Mouse (Mus musculus): Measurements from ENCODE around the gene Erbb4. TPM values are rescaled to one million over a fixed set of nuclear protein-coding genes. Genes with fewer than 3 reads are reported as not detected.

Erbb4 gene
- polyA plus RNA-seq, 1 experiment from 2014 or later: 10.2 TPM

DNA sequence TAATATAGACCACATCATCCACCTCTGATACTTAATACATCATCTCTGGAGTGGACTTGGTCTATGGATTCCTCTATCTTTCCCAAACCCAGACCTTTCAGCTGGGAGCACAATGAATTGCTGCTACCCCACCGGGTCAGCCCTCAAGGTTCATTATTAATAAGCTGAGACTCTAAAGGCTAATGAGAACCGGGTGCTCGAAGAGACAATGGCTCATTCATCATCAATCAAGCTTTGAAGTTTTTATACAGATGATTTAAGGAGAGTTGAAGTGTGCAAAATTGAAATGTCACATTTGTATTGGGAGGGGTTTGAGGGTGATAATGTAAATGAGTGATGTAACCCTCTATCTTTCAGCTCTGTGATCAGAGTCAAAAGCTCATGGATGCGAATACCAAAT, 706.7 kb downstream of the Erbb4 start:
- H3K27me3 ChIP-seq (ENCODE audit: control insufficient read depth, insufficient read depth, low read length): no peaks in the 10 kb centered on the region
- ATAC-seq (ENCODE audit: low FRiP score): peak; percentile 91
- H3K36me3 ChIP-seq (ENCODE audit: control insufficient read depth, insufficient read depth, low read length): no peaks in the 10 kb centered on the region
- H3K9me3 ChIP-seq (ENCODE audit: control insufficient read depth, low read length): no peaks in the 10 kb centered on the region
- H3K9ac ChIP-seq (ENCODE audit: low read depth, low read length): no peak overlapping the region
- H3K4me1 ChIP-seq (replicated peaks; ENCODE audit: control insufficient read depth, insufficient read depth, low read length): no peaks in the 10 kb centered on the region
- H3K4me2 ChIP-seq (replicated peaks; ENCODE audit: low read depth, low read length): no peak overlapping the region
- no peak overlapping the region for H3K27ac ChIP-seq (ENCODE audit: low read depth, low read length)
- DNase-seq (ENCODE audit: low spot score): peak; percentile 34
- WGBS: 21% methylated on average over 4 of the region's 4 CpGs
- H3K4me3 ChIP-seq (ENCODE audit: low read depth, low read length): no peak overlapping the region

DNA sequence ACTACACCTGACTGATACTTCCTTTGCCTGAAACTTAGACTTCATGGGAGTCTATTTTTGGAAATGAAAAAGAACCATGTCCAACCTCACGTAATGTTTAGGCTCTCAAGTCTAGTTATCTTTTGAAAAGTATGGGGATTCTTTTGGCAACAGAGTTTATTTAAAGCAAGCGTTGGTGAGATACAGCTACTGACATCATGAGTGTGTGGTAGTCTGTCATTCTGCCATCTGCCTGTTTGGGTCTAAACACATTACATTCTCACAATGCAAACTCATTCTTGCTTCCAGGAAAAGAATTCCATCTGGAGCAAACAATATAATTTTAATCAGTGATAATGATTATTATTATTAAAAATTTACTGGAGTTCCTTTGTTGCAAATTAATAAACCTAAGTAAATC, 736.3 kb downstream of the Erbb4 start:
- no peak for DNase-seq (ENCODE audit: low spot score)
- no peak for ATAC-seq (ENCODE audit: low FRiP score)
- Histone ChIP-seq H3K4me2 (replicated peaks; ENCODE audit: low read depth, low read length) (no peak overlapping the region), H3K4me3 (ENCODE audit: low read depth, low read length) (no peak overlapping the region), H3K4me1 (replicated peaks; ENCODE audit: control insufficient read depth, insufficient read depth, low read length) (no peaks in the 10 kb centered on the region), H3K9ac (ENCODE audit: low read depth, low read length) (no peak overlapping the region), H3K27me3 (ENCODE audit: control insufficient read depth, insufficient read depth, low read length) (no peaks in the 10 kb centered on the region), H3K36me3 (ENCODE audit: control insufficient read depth, insufficient read depth, low read length) (no peaks in the 10 kb centered on the region), H3K9me3 (ENCODE audit: control insufficient read depth, low read length) (no peaks in the 10 kb centered on the region), H3K27ac (ENCODE audit: low read depth, low read length) (no peak overlapping the region)
- WGBS: 90% methylated on average over 2 of the region's 2 CpGs

DNA sequence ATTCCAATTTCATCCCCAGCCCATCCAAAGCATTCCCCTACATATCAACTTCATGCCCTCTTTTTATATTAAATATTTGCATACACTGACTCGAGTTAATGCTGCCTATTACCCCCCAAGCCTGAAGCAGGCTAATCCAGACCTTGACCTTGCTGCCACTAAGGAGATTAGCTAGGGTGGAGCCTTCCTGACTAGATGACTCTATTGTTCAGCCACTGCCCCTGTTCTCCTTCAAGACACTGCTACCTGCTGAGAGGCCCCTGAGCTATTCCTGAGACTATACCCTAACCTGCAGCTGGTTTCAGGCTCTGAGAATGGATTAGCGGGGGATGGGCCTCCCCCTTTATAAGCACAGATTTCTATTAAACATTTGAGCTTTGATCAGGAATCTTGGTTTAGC, 774.1 kb downstream of the Erbb4 start:
- Histone ChIP-seq H3K4me3 (ENCODE audit: low read depth, low read length) (no peak overlapping the region), H3K36me3 (ENCODE audit: control insufficient read depth, insufficient read depth, low read length) (no peaks in the 10 kb centered on the region), H3K27ac (ENCODE audit: low read depth, low read length) (no peak overlapping the region), H3K4me2 (replicated peaks; ENCODE audit: low read depth, low read length) (no peak overlapping the region), H3K4me1 (replicated peaks; ENCODE audit: control insufficient read depth, insufficient read depth, low read length) (no peaks in the 10 kb centered on the region), H3K9ac (ENCODE audit: low read depth, low read length) (no peak overlapping the region), H3K9me3 (ENCODE audit: control insufficient read depth, low read length) (no peaks in the 10 kb centered on the region), H3K27me3 (ENCODE audit: control insufficient read depth, insufficient read depth, low read length) (no peaks in the 10 kb centered on the region)
- WGBS: 62% methylated on average over 2 of the region's 2 CpGs
- DNase-seq (ENCODE audit: low spot score): no peak
- no peak for ATAC-seq (ENCODE audit: low FRiP score)

- DNase-seq (ENCODE audit: low spot score): no peak
- ATAC-seq (ENCODE audit: low FRiP score): no peak
Observed at GRCm38 (mm10) chr1:68305813-68306212, 802.0 kb downstream of the Erbb4 start.

GRCm38 (mm10) chr1:68284443-68284842, 823.4 kb downstream of the Erbb4 start:
- no peak overlapping the region for H3K27ac ChIP-seq (ENCODE audit: low read depth, low read length)
- H3K36me3 ChIP-seq (ENCODE audit: control insufficient read depth, insufficient read depth, low read length): no peaks in the 10 kb centered on the region
- no peak overlapping the region for H3K4me2 ChIP-seq (replicated peaks; ENCODE audit: low read depth, low read length)
- H3K27me3 ChIP-seq (ENCODE audit: control insufficient read depth, insufficient read depth, low read length): no peaks in the 10 kb centered on the region
- no peak for DNase-seq (ENCODE audit: low spot score)
- H3K9me3 ChIP-seq (ENCODE audit: control insufficient read depth, low read length): no peaks in the 10 kb centered on the region
- 88% methylated on average over 2 of the region's 2 CpGs for WGBS
- no peak for ATAC-seq (ENCODE audit: low FRiP score)
- no peak overlapping the region for H3K4me3 ChIP-seq (ENCODE audit: low read depth, low read length)
- no peak overlapping the region for H3K9ac ChIP-seq (ENCODE audit: low read depth, low read length)
- no peaks in the 10 kb centered on the region for H3K4me1 ChIP-seq (replicated peaks; ENCODE audit: control insufficient read depth, insufficient read depth, low read length)

More at GRCm38 (mm10) chr1:68305813-68306212, 802.0 kb downstream of the Erbb4 start:
- 85% methylated on average over 4 of the region's 4 CpGs for WGBS
- Histone ChIP-seq H3K4me2 (replicated peaks; ENCODE audit: low read depth, low read length) (no peak overlapping the region), H3K9me3 (ENCODE audit: control insufficient read depth, low read length) (no peaks in the 10 kb centered on the region), H3K4me3 (ENCODE audit: low read depth, low read length) (no peak overlapping the region), H3K4me1 (replicated peaks; ENCODE audit: control insufficient read depth, insufficient read depth, low read length) (no peaks in the 10 kb centered on the region), H3K27ac (ENCODE audit: low read depth, low read length) (no peak overlapping the region), H3K9ac (ENCODE audit: low read depth, low read length) (no peak overlapping the region), H3K36me3 (ENCODE audit: control insufficient read depth, insufficient read depth, low read length) (no peaks in the 10 kb centered on the region), H3K27me3 (ENCODE audit: control insufficient read depth, insufficient read depth, low read length) (no peaks in the 10 kb centered on the region)

- WGBS: 72% methylated on average over 5 of the region's 5 CpGs
- Histone ChIP-seq H3K9ac (ENCODE audit: low read depth, low read length) (no peak overlapping the region), H3K27ac (ENCODE audit: low read depth, low read length) (no peak overlapping the region), H3K4me1 (replicated peaks; ENCODE audit: control insufficient read depth, insufficient read depth, low read length) (no peaks in the 10 kb centered on the region), H3K27me3 (ENCODE audit: control insufficient read depth, insufficient read depth, low read length) (no peaks in the 10 kb centered on the region), H3K4me2 (replicated peaks; ENCODE audit: low read depth, low read length) (no peak overlapping the region), H3K4me3 (ENCODE audit: low read depth, low read length) (no peak overlapping the region), H3K36me3 (ENCODE audit: control insufficient read depth, insufficient read depth, low read length) (no peaks in the 10 kb centered on the region), H3K9me3 (ENCODE audit: control insufficient read depth, low read length) (no peaks in the 10 kb centered on the region)
- ATAC-seq (ENCODE audit: low FRiP score) (no peak), DNase-seq (ENCODE audit: low spot score) (no peak)
Observed at GRCm38 (mm10) chr1:68275819-68276218, 832.0 kb downstream of the Erbb4 start.

- Histone ChIP-seq H3K27me3 (ENCODE audit: control insufficient read depth, insufficient read depth, low read length) (no peaks in the 10 kb centered on the region), H3K4me3 (ENCODE audit: low read depth, low read length) (no peak overlapping the region), H3K36me3 (ENCODE audit: control insufficient read depth, insufficient read depth, low read length) (no peaks in the 10 kb centered on the region), H3K27ac (ENCODE audit: low read depth, low read length) (no peak overlapping the region), H3K4me2 (replicated peaks; ENCODE audit: low read depth, low read length) (no peak overlapping the region), H3K4me1 (replicated peaks; ENCODE audit: control insufficient read depth, insufficient read depth, low read length) (no peaks in the 10 kb centered on the region), H3K9me3 (ENCODE audit: control insufficient read depth, low read length) (no peaks in the 10 kb centered on the region), H3K9ac (ENCODE audit: low read depth, low read length) (no peak overlapping the region)
- DNase-seq (ENCODE audit: low spot score) (peak; percentile 28), ATAC-seq (ENCODE audit: low FRiP score) (peak; percentile 87)
- 25% methylated on average over 3 of the region's 3 CpGs for WGBS
Observed at GRCm38 (mm10) chr1:68178580-68178979, 929.3 kb downstream of the Erbb4 start.

GRCm38 (mm10) chr1:68155253-68155652, 952.6 kb downstream of the Erbb4 start:
- no peak overlapping the region for H3K4me3 ChIP-seq (ENCODE audit: low read depth, low read length)
- ATAC-seq (ENCODE audit: low FRiP score) (peak; percentile 65; the same call in 1 of the 2 replicates), DNase-seq (ENCODE audit: low spot score) (peak; percentile 9)
- H3K27me3 ChIP-seq (ENCODE audit: control insufficient read depth, insufficient read depth, low read length): no peaks in the 10 kb centered on the region
- 62% methylated on average over 1 of the region's 1 CpGs for WGBS
- H3K9ac ChIP-seq (ENCODE audit: low read depth, low read length): no peak overlapping the region
- no peak overlapping the region for H3K4me2 ChIP-seq (replicated peaks; ENCODE audit: low read depth, low read length)
- H3K36me3 ChIP-seq (ENCODE audit: control insufficient read depth, insufficient read depth, low read length): no peaks in the 10 kb centered on the region
- no peak overlapping the region for H3K27ac ChIP-seq (ENCODE audit: low read depth, low read length)
- H3K4me1 ChIP-seq (replicated peaks; ENCODE audit: control insufficient read depth, insufficient read depth, low read length): no peaks in the 10 kb centered on the region
- no peaks in the 10 kb centered on the region for H3K9me3 ChIP-seq (ENCODE audit: control insufficient read depth, low read length)

- no peaks in the 10 kb centered on the region for H3K4me1 ChIP-seq (replicated peaks; ENCODE audit: control insufficient read depth, insufficient read depth, low read length)
- no peaks in the 10 kb centered on the region for H3K9me3 ChIP-seq (ENCODE audit: control insufficient read depth, low read length)
- DNase-seq (ENCODE audit: low spot score) (no peak), ATAC-seq (ENCODE audit: low FRiP score) (no peak)
- WGBS: 87% methylated on average over 2 of the region's 2 CpGs
- no peak overlapping the region for H3K4me3 ChIP-seq (ENCODE audit: low read depth, low read length)
- H3K9ac ChIP-seq (ENCODE audit: low read depth, low read length): no peak overlapping the region
- no peaks in the 10 kb centered on the region for H3K36me3 ChIP-seq (ENCODE audit: control insufficient read depth, insufficient read depth, low read length)
- H3K4me2 ChIP-seq (replicated peaks; ENCODE audit: low read depth, low read length): no peak overlapping the region
- no peak overlapping the region for H3K27ac ChIP-seq (ENCODE audit: low read depth, low read length)
- H3K27me3 ChIP-seq (ENCODE audit: control insufficient read depth, insufficient read depth, low read length): no peaks in the 10 kb centered on the region
Observed at GRCm38 (mm10) chr1:68150572-68150971, 957.3 kb downstream of the Erbb4 start.

Measured in hindbrain, embryonic 11.5 days (tissue).